Mouse (Mus musculus) midbrain, embryonic 16.5 days (tissue): ENCODE data around the gene Kcnma1. TPM values are rescaled to one million over a fixed set of nuclear protein-coding genes. Genes with fewer than 3 reads are reported as not detected.
A peak's percentile ranks its signal among the peaks of the same experiment; 100 is the strongest.

Experiments used
- ATAC-seq: fragments of 200-750 bp; cut with Nextera tagmentation; 2 replicates; pipeline ENCODE4 v1.8.0; 2017; ENCODE audit warnings: moderate TSS enrichment
- H3K27ac ChIP-seq: fragments of 300-500 bp; sonication (generic); 2 replicates; pipeline ENCODE4 v1.5.1; 2014; ENCODE audit warnings: mild to moderate bottlenecking, low read length, mixed read lengths
- H3K27me3 ChIP-seq: fragments of 300-500 bp; sonication (generic); 2 replicates; pipeline ENCODE4 v1.6.1; 2014; ENCODE audit warnings: low read depth, low read length, mixed read lengths; ENCODE audit not compliant: control insufficient read depth, insufficient read depth
- H3K36me3 ChIP-seq: fragments of 300-500 bp; sonication (generic); 2 replicates; pipeline ENCODE4 v1.6.1; 2014; ENCODE audit warnings: mild to moderate bottlenecking, low read length, moderate library complexity, mixed read lengths; ENCODE audit not compliant: control insufficient read depth, insufficient read depth
- H3K4me1 ChIP-seq: fragments of 300-500 bp; sonication (generic); 2 replicates; pipeline ENCODE4 v1.6.1; 2014; ENCODE audit warnings: mild to moderate bottlenecking, low read length, mixed read lengths; ENCODE audit not compliant: control insufficient read depth, insufficient read depth
- H3K4me2 ChIP-seq: fragments of 300-500 bp; sonication (generic); 2 replicates; pipeline ENCODE4 v1.6.1; 2014; ENCODE audit warnings: mild to moderate bottlenecking, low read length, mixed read lengths
- H3K4me3 ChIP-seq: fragments of 300-500 bp; sonication (generic); 2 replicates; pipeline ENCODE4 v1.5.1; 2014; ENCODE audit warnings: low read depth, mild to moderate bottlenecking, low read length, moderate library complexity, mixed read lengths
- H3K9ac ChIP-seq: fragments of 300-500 bp; sonication (generic); 2 replicates; pipeline ENCODE4 v1.6.1; 2014; ENCODE audit warnings: low read depth, low read length, mixed read lengths
- H3K9me3 ChIP-seq: fragments of 300-500 bp; sonication (generic); replicated peaks from 2 replicates; pipeline ENCODE4 v1.6.1; 2014; ENCODE audit warnings: mild to moderate bottlenecking, low read length, mixed read lengths; ENCODE audit not compliant: control insufficient read depth, poor library complexity, severe bottlenecking
- WGBS: fragments of 180-500 bp; shearing (Covaris S2); extraction: QIAGEN DNeasy Blood & Tissue Kit; methylation state at CpG from one replicate; pipeline ENCODE4 v1.1.7; 2014; 5-methylcytosine and 5-hydroxymethylcytosine counted together
- polyA plus RNA-seq: library from polyadenylated mRNA; unstranded; fragments of >200 nt; fragmentation: Nextera tagmentation; extraction: Ambion mirVana; gene quantifications from 2 replicates; pipeline ENCODE4 v1.2.1, GENCODE M21; 2015

Gene Kcnma1
- polyA plus RNA-seq, 1 experiment from 2014 or later: 18.4 TPM

GRCm38 (mm10) chr14:23718667-23719066, 295.6 kb downstream of the Kcnma1 start:
- Histone ChIP-seq H3K9ac (no peak overlapping the region), H3K27me3 (no peaks in the 10 kb centered on the region), H3K27ac (no peak overlapping the region), H3K9me3 (no peaks in the 10 kb centered on the region), H3K4me3 (no peak overlapping the region), H3K4me1 (peaks cover 4% of the 10 kb centered on the region), H3K4me2 (no peak overlapping the region), H3K36me3 (no peaks in the 10 kb centered on the region)
- 83% methylated on average over 6 of the region's 6 CpGs for WGBS
- no peak for ATAC-seq

- Histone ChIP-seq H3K9me3 (no peaks in the 10 kb centered on the region), H3K4me2 (no peak overlapping the region), H3K4me3 (no peak overlapping the region), H3K9ac (no peak overlapping the region), H3K27ac (no peak overlapping the region), H3K36me3 (no peaks in the 10 kb centered on the region), H3K4me1 (peaks cover 12% of the 10 kb centered on the region; the same call in 1 of the 2 replicates), H3K27me3 (no peaks in the 10 kb centered on the region)
- WGBS: 69% methylated on average over 7 of the region's 7 CpGs
- ATAC-seq: 0 out of 2 replicates have a peak, but pooled peaks have one; percentile 32
Measured at GRCm38 (mm10) chr14:23714396-23715131, 299.7 kb downstream of the Kcnma1 start.

GRCm38 (mm10) chr14:23712891-23713290, 301.4 kb downstream of the Kcnma1 start:
- Histone ChIP-seq H3K4me2 (no peak overlapping the region), H3K9ac (no peak overlapping the region), H3K36me3 (no peaks in the 10 kb centered on the region), H3K9me3 (no peaks in the 10 kb centered on the region), H3K27ac (no peak overlapping the region), H3K27me3 (no peaks in the 10 kb centered on the region), H3K4me3 (no peak overlapping the region), H3K4me1 (peaks cover 9% of the 10 kb centered on the region; the same call in 1 of the 2 replicates)
- no peak for ATAC-seq
- 88% methylated on average over 5 of the region's 5 CpGs for WGBS

GRCm38 (mm10) chr14:23710954-23711353, 303.3 kb downstream of the Kcnma1 start:
- Histone ChIP-seq H3K27ac (peak overlapping the region; percentile 8; the same call in 1 of the 2 replicates), H3K4me1 (peaks cover 12% of the 10 kb centered on the region; the same call in 1 of the 2 replicates), H3K9me3 (no peaks in the 10 kb centered on the region), H3K9ac (no peak overlapping the region), H3K4me3 (no peak overlapping the region), H3K36me3 (no peaks in the 10 kb centered on the region), H3K27me3 (no peaks in the 10 kb centered on the region), H3K4me2 (no peak overlapping the region)
- 66% methylated on average over 7 of the region's 7 CpGs for WGBS
- ATAC-seq: peak; percentile 61; the same call in 1 of the 2 replicates

GRCm38 (mm10) chr14:23706837-23707236, 307.5 kb downstream of the Kcnma1 start:
- Histone ChIP-seq H3K4me1 (peaks cover 16% of the 10 kb centered on the region; the same call in 1 of the 2 replicates), H3K27ac (no peak overlapping the region), H3K9ac (no peak overlapping the region), H3K4me3 (no peak overlapping the region), H3K4me2 (no peak overlapping the region), H3K9me3 (no peaks in the 10 kb centered on the region), H3K36me3 (no peaks in the 10 kb centered on the region), H3K27me3 (no peaks in the 10 kb centered on the region)
- WGBS: 83% methylated on average over 10 of the region's 10 CpGs
- no peak for ATAC-seq

GRCm38 (mm10) chr14:23705647-23706046, 308.6 kb downstream of the Kcnma1 start:
- Histone ChIP-seq H3K4me3 (no peak overlapping the region), H3K27ac (no peak overlapping the region), H3K4me2 (no peak overlapping the region), H3K9me3 (no peaks in the 10 kb centered on the region), H3K27me3 (no peaks in the 10 kb centered on the region), H3K9ac (no peak overlapping the region), H3K4me1 (peaks cover 7% of the 10 kb centered on the region; the same call in 1 of the 2 replicates), H3K36me3 (no peaks in the 10 kb centered on the region)
- no peak for ATAC-seq
- WGBS: 41% methylated on average over 3 of the region's 3 CpGs

- H3K27me3 ChIP-seq: no peaks in the 10 kb centered on the region
- no peaks in the 10 kb centered on the region for H3K9me3 ChIP-seq
- H3K9ac ChIP-seq: no peak overlapping the region
- no peak overlapping the region for H3K27ac ChIP-seq
- ATAC-seq: no peak
- no peak overlapping the region for H3K4me3 ChIP-seq
- peaks cover 7% of the 10 kb centered on the region; the same call in 1 of the 2 replicates for H3K4me1 ChIP-seq
- no peaks in the 10 kb centered on the region for H3K36me3 ChIP-seq
- H3K4me2 ChIP-seq: no peak overlapping the region
Measured at GRCm38 (mm10) chr14:23704303-23704702, 310.0 kb downstream of the Kcnma1 start.

- H3K4me3 ChIP-seq: no peak overlapping the region
- no peak for ATAC-seq
- H3K27ac ChIP-seq: no peak overlapping the region
- H3K9me3 ChIP-seq: no peaks in the 10 kb centered on the region
- H3K9ac ChIP-seq: no peak overlapping the region
- H3K4me2 ChIP-seq: no peak overlapping the region
- WGBS: 93% methylated on average over 3 of the region's 3 CpGs
- no peaks in the 10 kb centered on the region for H3K27me3 ChIP-seq
- no peaks in the 10 kb centered on the region for H3K36me3 ChIP-seq
- H3K4me1 ChIP-seq: no peaks in the 10 kb centered on the region
Measured at GRCm38 (mm10) chr14:23696341-23696740, 317.9 kb downstream of the Kcnma1 start.

- WGBS: 67% methylated on average over 5 of the region's 5 CpGs
- Histone ChIP-seq H3K4me2 (no peak overlapping the region), H3K27me3 (no peaks in the 10 kb centered on the region), H3K4me1 (no peaks in the 10 kb centered on the region), H3K9ac (no peak overlapping the region), H3K36me3 (no peaks in the 10 kb centered on the region), H3K9me3 (no peaks in the 10 kb centered on the region), H3K4me3 (no peak overlapping the region), H3K27ac (no peak overlapping the region)
- no peak for ATAC-seq
Measured at GRCm38 (mm10) chr14:23689681-23690080, 324.6 kb downstream of the Kcnma1 start.
